26 mouse cellular contexts compared by ENCODE assay signal in genomic region chr12:96476344-96476743, GRCm38 (mm10).
"Had no signal": no experiment of that assay in that cellular context is flagged by ENCODE, and none has a peak within 500 bp of the region (broad histone marks: within the 10 kb centered on the region; RNA-seq: fewer than 3 reads in every experiment).

No protein-coding gene starts in this region.

- DNase-seq: gastrocnemius, adult 2 months; gastrocnemius, postnatal 10 days; gastrocnemius, postnatal 25 days; heart, adult 18-20 months; heart, postnatal 10 days; heart, postnatal 4 days; kidney, adult 2 months; kidney, adult 9 months; kidney, postnatal 10 days; kidney, postnatal 25 days; kidney, postnatal 4 days; liver had no signal

- H3K27ac ChIP-seq: gastrocnemius, adult 2 months; heart, embryonic 10.5 days; hindbrain, embryonic 10.5 days; hindbrain, embryonic 12.5 days; hindbrain, embryonic 14.5 days; intestine, embryonic 15.5 days; kidney, embryonic 15.5 days; layer of hippocampus, adult 2 months; left cerebral cortex, adult 2 months; limb, embryonic 10.5 days; limb, embryonic 12.5 days had no signal

- H3K36me3 ChIP-seq: heart, embryonic 10.5 days; heart, embryonic 12.5 days; hindbrain, embryonic 10.5 days; hindbrain, embryonic 12.5 days; intestine, embryonic 15.5 days; kidney, embryonic 15.5 days; limb, embryonic 10.5 days; limb, embryonic 12.5 days had no signal

- H3K4me2 ChIP-seq: heart, embryonic 12.5 days; hindbrain, embryonic 12.5 days; hindbrain, embryonic 14.5 days; intestine, embryonic 15.5 days; kidney, embryonic 15.5 days; limb, embryonic 12.5 days had no signal

- H3K4me3 ChIP-seq: gastrocnemius, adult 2 months; heart, embryonic 10.5 days; heart, embryonic 12.5 days; hindbrain, embryonic 10.5 days; hindbrain, embryonic 12.5 days; intestine, embryonic 15.5 days; kidney, embryonic 15.5 days; layer of hippocampus, adult 2 months; left cerebral cortex, adult 2 months; limb, embryonic 10.5 days; limb, embryonic 12.5 days had no signal

- H3K4me1 ChIP-seq: heart, embryonic 10.5 days; heart, embryonic 12.5 days; hindbrain, embryonic 10.5 days; hindbrain, embryonic 12.5 days; intestine, embryonic 15.5 days; kidney, embryonic 15.5 days; limb, embryonic 10.5 days; limb, embryonic 12.5 days had no signal

- ATAC-seq: hindbrain, embryonic 16.5 days; inflammation-experienced regulatory T-cells, adult 6 months; intestine, embryonic 15.5 days; intestine, postnatal 0 days had no signal

- H3K9ac ChIP-seq: heart, embryonic 12.5 days; hindbrain, embryonic 12.5 days; hindbrain, embryonic 14.5 days; intestine, embryonic 15.5 days; kidney, embryonic 15.5 days; limb, embryonic 12.5 days had no signal

- H3K9me3 ChIP-seq: heart, embryonic 10.5 days; heart, embryonic 12.5 days; hindbrain, embryonic 10.5 days; hindbrain, embryonic 12.5 days; intestine, embryonic 15.5 days; kidney, embryonic 15.5 days; limb, embryonic 10.5 days; limb, embryonic 12.5 days had no signal

- H3K27me3 ChIP-seq: heart, embryonic 12.5 days; hindbrain, embryonic 12.5 days; intestine, embryonic 15.5 days; kidney, embryonic 15.5 days; limb, embryonic 12.5 days had no signal
